Mouse (Mus musculus) small intestine, adult 2 months (tissue): ENCODE results near the gene Fank1. TPM values are rescaled to one million over a fixed set of nuclear protein-coding genes. Genes with fewer than 3 reads are reported as not detected.

ENCODE experiments used
- H3K27ac ChIP-seq: fragments of 200-500 bp; 2 replicates; pipeline ENCODE4 v1.5.1; 2012; ENCODE audit warnings: low read depth, low read length, control low read depth, inconsistent platforms; ENCODE audit not compliant: insufficient read depth
- H3K27me3 ChIP-seq: fragments of 200-500 bp; 2 replicates; pipeline ENCODE4 v1.6.1; 2012; ENCODE audit warnings: mild to moderate bottlenecking, moderate library complexity, low read length, inconsistent platforms; ENCODE audit not compliant: control insufficient read depth, insufficient read depth
- H3K36me3 ChIP-seq: fragments of 200-500 bp; 2 replicates; pipeline ENCODE4 v1.6.1; 2012; ENCODE audit warnings: mild to moderate bottlenecking, low read length, control low read depth, inconsistent platforms; ENCODE audit not compliant: control insufficient read depth, insufficient read depth
- H3K4me1 ChIP-seq: fragments of 200-500 bp; 2 replicates; pipeline ENCODE4 v1.6.1; 2012; ENCODE audit warnings: low read length, inconsistent platforms, mixed read lengths; ENCODE audit not compliant: control insufficient read depth, insufficient read depth, insufficient read length
- H3K4me3 ChIP-seq: fragments of 200-500 bp; 2 replicates; pipeline ENCODE4 v1.5.1; 2012; ENCODE audit warnings: low read depth, mild to moderate bottlenecking, control low read depth, inconsistent platforms, low read length, moderate library complexity
- CTCF ChIP-seq: fragments of 200-500 bp; IDR thresholded peaks from 2 replicates; pipeline ENCODE4 v1.5.1; 2012; ENCODE audit warnings: low read depth, mild to moderate bottlenecking, control low read depth, inconsistent platforms, low read length, moderate library complexity, mixed read lengths; ENCODE audit not compliant: insufficient replicate concordance, insufficient read length; ENCODE audit errors: extremely low read depth
- POLR2A ChIP-seq: fragments of 200-500 bp; IDR thresholded peaks from 2 replicates; pipeline ENCODE4 v1.6.1; 2012; ENCODE audit warnings: low read depth, mild to moderate bottlenecking, control low read depth, inconsistent platforms, low read length, moderate library complexity
- WGBS: fragments of 180-500 bp; shearing (Covaris S2); methylation state at CpG from one replicate; pipeline ENCODE4 v1.1.7; 2018; 5-methylcytosine and 5-hydroxymethylcytosine counted together
- polyA plus RNA-seq: library from polyadenylated mRNA; depleted of rRNA; stranded (reverse); fragments of >200 nt; gene quantifications from 2 replicates; pipeline ENCODE4 v1.2.3, GENCODE M21; 2012

The Fank1 gene
- polyA plus RNA-seq, 1 experiment: 0.18 TPM

- TF ChIP-seq CTCF: peak; percentile 67; the same call in 1 of the 2 replicates
- no peak for TF ChIP-seq POLR2A
- Histone ChIP-seq H3K27me3 (no peaks in the 10 kb centered on the region), H3K4me1 (no peaks in the 10 kb centered on the region), H3K27ac (no peak overlapping the region), H3K4me3 (no peak overlapping the region), H3K36me3 (no peaks in the 10 kb centered on the region)
- WGBS: 28% methylated on average over 3 of the region's 3 CpGs
These were observed 79.6 kb downstream of the Fank1 start for GRCm38 (mm10) chr7:133856278-133856677.

- Histone ChIP-seq H3K36me3 (no peaks in the 10 kb centered on the region), H3K27me3 (no peaks in the 10 kb centered on the region), H3K4me3 (no peak overlapping the region), H3K27ac (no peak overlapping the region), H3K4me1 (no peaks in the 10 kb centered on the region)
- WGBS: 83% methylated on average over 3 of the region's 3 CpGs
- no peak for TF ChIP-seq CTCF
- TF ChIP-seq POLR2A: no peak
These were observed 81.8 kb downstream of the Fank1 start for GRCm38 (mm10) chr7:133858506-133858905.

- H3K4me3 ChIP-seq: no peak overlapping the region
- no peaks in the 10 kb centered on the region for H3K4me1 ChIP-seq
- no peaks in the 10 kb centered on the region for H3K27me3 ChIP-seq
- TF ChIP-seq CTCF (no peak), POLR2A (no peak)
- H3K27ac ChIP-seq: no peak overlapping the region
- H3K36me3 ChIP-seq: no peaks in the 10 kb centered on the region
- WGBS: 52% methylated on average over 4 of the region's 4 CpGs
These were observed 82.9 kb downstream of the Fank1 start for GRCm38 (mm10) chr7:133859548-133859947.

- Histone ChIP-seq H3K36me3 (no peaks in the 10 kb centered on the region), H3K27me3 (no peaks in the 10 kb centered on the region), H3K4me1 (no peaks in the 10 kb centered on the region), H3K4me3 (no peak overlapping the region), H3K27ac (no peak overlapping the region)
- 89% methylated on average over 6 of the region's 6 CpGs for WGBS
- TF ChIP-seq CTCF (no peak), POLR2A (no peak)
These were observed 85.6 kb downstream of the Fank1 start for GRCm38 (mm10) chr7:133862233-133862632.

GRCm38 (mm10) chr7:133862723-133863122, 86.1 kb downstream of the Fank1 start:
- Histone ChIP-seq H3K4me3 (no peak overlapping the region), H3K27ac (no peak overlapping the region), H3K4me1 (no peaks in the 10 kb centered on the region), H3K27me3 (no peaks in the 10 kb centered on the region), H3K36me3 (no peaks in the 10 kb centered on the region)
- 79% methylated on average over 5 of the region's 5 CpGs for WGBS
- no peak for TF ChIP-seq CTCF
- no peak for TF ChIP-seq POLR2A

- H3K27ac ChIP-seq: no peak overlapping the region
- no peaks in the 10 kb centered on the region for H3K4me1 ChIP-seq
- TF ChIP-seq POLR2A (no peak), CTCF (no peak)
- H3K27me3 ChIP-seq: no peaks in the 10 kb centered on the region
- no peak overlapping the region for H3K4me3 ChIP-seq
- 57% methylated on average over 3 of the region's 3 CpGs for WGBS
- no peaks in the 10 kb centered on the region for H3K36me3 ChIP-seq
These were observed 86.5 kb downstream of the Fank1 start for GRCm38 (mm10) chr7:133863151-133863550.

GRCm38 (mm10) chr7:133863684-133864083, 87.0 kb downstream of the Fank1 start:
- Histone ChIP-seq H3K36me3 (no peaks in the 10 kb centered on the region), H3K4me3 (no peak overlapping the region), H3K27ac (no peak overlapping the region), H3K27me3 (no peaks in the 10 kb centered on the region), H3K4me1 (no peaks in the 10 kb centered on the region)
- no peak for TF ChIP-seq CTCF
- TF ChIP-seq POLR2A: no peak
- 79% methylated on average over 4 of the region's 4 CpGs for WGBS

- Histone ChIP-seq H3K27ac (no peak overlapping the region), H3K4me3 (no peak overlapping the region), H3K27me3 (no peaks in the 10 kb centered on the region), H3K4me1 (no peaks in the 10 kb centered on the region), H3K36me3 (no peaks in the 10 kb centered on the region)
- whole genome bisulfite sequencing: 80% methylated on average over 4 of the region's 4 CpGs
- TF ChIP-seq CTCF: no peak
- TF ChIP-seq POLR2A: no peak
These were observed 93.6 kb downstream of the Fank1 start for GRCm38 (mm10) chr7:133870265-133870664.
